Comparison of ENCODE assay signal across 9 mouse cellular contexts in genomic region chr2:132992659-132993531, GRCm38 (mm10). TPM values are rescaled to one million over a fixed set of nuclear protein-coding genes. Genes with fewer than 3 reads are reported as not detected.
DNase-seq lines count a peak whose midpoint lies in the region; ATAC-seq and TF ChIP-seq lines count a peak whose summit lies in the region.
"Had no signal": no experiment of that assay in that cellular context is flagged by ENCODE, and none has a peak within 500 bp of the region (broad histone marks: within the 10 kb centered on the region; RNA-seq: fewer than 3 reads in every experiment).

No protein-coding gene starts in this region.

- H3K9me3 ChIP-seq in liver, embryonic 12.5 days (replicated peaks), result no peaks in the 10 kb centered on the region
- H3K9me3 ChIP-seq: megakaryocyte, embryonic 14.5 days had no signal

- H3K4me2 ChIP-seq in liver, embryonic 12.5 days, result no peak overlapping the region

- no peak overlapping the region for H3K9ac ChIP-seq in liver, embryonic 12.5 days

- DNase-seq in left cerebral cortex, postnatal 4 days, result peak; percentile 64
- DNase-seq in left cerebral cortex, postnatal 36 days (ENCODE audit: low spot score in 2 of 2), result no peak
- DNase-seq in cerebellum, adult 18-20 months, result peak; percentile 43 to 51
- DNase-seq in heart, adult 9 months (ENCODE audit: low spot score in 2 of 2), result peak; percentile 25 to 56
- DNase-seq in ovary, postnatal 10 days (ENCODE audit: low spot score), result peak; percentile 21
- no peak for DNase-seq in layer of hippocampus, adult 8-10 months (ENCODE audit: low spot score in 2 of 2)
- no peak for DNase-seq in thymus, adult 2 months

- H3K27me3 ChIP-seq in liver, embryonic 12.5 days (replicated peaks), result no peaks in the 10 kb centered on the region
- no peaks in the 10 kb centered on the region for H3K27me3 ChIP-seq in thymus, adult 2 months (ENCODE audit: control insufficient read depth, insufficient read depth, low read length)
- H3K27me3 ChIP-seq: megakaryocyte, embryonic 14.5 days had no signal

- H3K4me3 ChIP-seq in liver, embryonic 12.5 days, result no peak overlapping the region
- H3K4me3 ChIP-seq in thymus, adult 2 months (ENCODE audit: control insufficient read depth, insufficient read depth, low read length), result no peak overlapping the region
- H3K4me3 ChIP-seq: megakaryocyte, embryonic 14.5 days had no signal

- no peaks in the 10 kb centered on the region for H3K4me1 ChIP-seq in liver, embryonic 12.5 days
- no peaks in the 10 kb centered on the region for H3K4me1 ChIP-seq in thymus, adult 2 months (replicated peaks; ENCODE audit: control insufficient read depth, insufficient read depth, low read length)
- H3K4me1 ChIP-seq: megakaryocyte, embryonic 14.5 days had no signal

- TF ChIP-seq CTCF in thymus, adult 2 months (IDR thresholded peaks at IDR 0.05; ENCODE audit: borderline replicate concordance, control insufficient read depth, extremely low read depth, insufficient read depth, low read length, poor library complexity), result no peak

- intact Hi-C loops in left cerebral cortex, postnatal 4 days (cut with DNase I), result no loop called here
- intact Hi-C loops in left cerebral cortex, postnatal 36 days (cut with DNase I), result no loop called here

- H3K27ac ChIP-seq in liver, embryonic 12.5 days, result no peak overlapping the region
- no peak overlapping the region for H3K27ac ChIP-seq in thymus, adult 2 months (ENCODE audit: control insufficient read depth, insufficient read depth, low read length)

- no peak for TF ChIP-seq POLR2A in thymus, adult 2 months (IDR thresholded peaks at IDR 0.05; ENCODE audit: control insufficient read depth, extremely low read depth, insufficient read depth, low read length, poor library complexity)

- ATAC-seq in liver, embryonic 12.5 days, result no peak

- H3K36me3 ChIP-seq in liver, embryonic 12.5 days, result no peaks in the 10 kb centered on the region
- H3K36me3 ChIP-seq in thymus, adult 2 months (ENCODE audit: control insufficient read depth, insufficient read depth, low read length), result no peaks in the 10 kb centered on the region

- 59% methylated on average over 9 of the region's 9 CpGs for WGBS in liver, embryonic 12.5 days (ENCODE audit: insufficient replicate concordance)
- WGBS in thymus, adult 2 months, result 62% methylated on average over 9 of the region's 9 CpGs

RNA-seq across cellular contexts. Expression of gene Fermt1, which starts 47.2 kb away (rescaled TPM):
- total RNA-seq in left cerebral cortex, postnatal 4 days (2021), result not detected
- 1 to 10 TPM in 1 of 2 experiments, under 1 TPM in 1; 0.84 to 1.7 TPM for total RNA-seq in left cerebral cortex, postnatal 36 days (2021)
- 0.47 and 0.83 TPM in 2 replicates for polyA plus RNA-seq in liver, embryonic 12.5 days (2016; fragmentation: Nextera tagmentation; extraction: Ambion mirVana)
- 1 to 10 TPM; 1.1 to 1.6 (median 1.4) TPM for total RNA-seq in layer of hippocampus, adult 8-10 months (2022)
- polyA plus RNA-seq in thymus, adult 2 months (2012; rRNA removed), result 4.0 and 4.2 TPM in 2 replicates

Comparison
In these comparisons a context has a peak if more than half of its experiments do, and no peak if none do; other contexts are left out.
1. DNase-seq: peak in left cerebral cortex, postnatal 4 days (single experiment), cerebellum, adult 18-20 months (2 of 2), heart, adult 9 months (2 of 2) and ovary, postnatal 10 days (single experiment); none in left cerebral cortex, postnatal 36 days (0 of 2), layer of hippocampus, adult 8-10 months (0 of 2) and thymus, adult 2 months (single experiment).